Mouse (Mus musculus): ENCODE results near the gene Krtap19-9b.

Gene Krtap19-9b

DNA sequence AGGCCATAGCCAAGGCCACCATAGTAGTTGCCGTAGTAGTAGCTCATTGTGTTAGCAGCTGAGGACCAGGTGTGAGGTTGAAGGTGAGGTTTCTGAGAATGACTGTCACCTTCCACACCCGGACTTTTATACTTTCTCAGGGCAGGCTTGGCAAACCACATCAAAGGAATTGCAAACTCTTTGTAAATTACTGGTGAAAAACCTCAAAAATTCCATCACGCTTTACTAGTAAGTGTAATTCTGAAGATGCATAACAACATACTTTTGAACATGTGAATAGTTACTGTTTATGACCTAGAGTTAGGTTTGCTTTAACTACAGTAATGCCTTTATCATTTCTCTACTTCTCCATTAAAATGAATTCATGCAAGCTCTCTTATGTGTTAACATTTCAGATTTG is at the start of gene Krtap19-9b:
TSS of gene Krtap19-9b (minus strand) at position 101 of the 400 bp plus-strand sequence.
- DNase-seq = no peak

DNA sequence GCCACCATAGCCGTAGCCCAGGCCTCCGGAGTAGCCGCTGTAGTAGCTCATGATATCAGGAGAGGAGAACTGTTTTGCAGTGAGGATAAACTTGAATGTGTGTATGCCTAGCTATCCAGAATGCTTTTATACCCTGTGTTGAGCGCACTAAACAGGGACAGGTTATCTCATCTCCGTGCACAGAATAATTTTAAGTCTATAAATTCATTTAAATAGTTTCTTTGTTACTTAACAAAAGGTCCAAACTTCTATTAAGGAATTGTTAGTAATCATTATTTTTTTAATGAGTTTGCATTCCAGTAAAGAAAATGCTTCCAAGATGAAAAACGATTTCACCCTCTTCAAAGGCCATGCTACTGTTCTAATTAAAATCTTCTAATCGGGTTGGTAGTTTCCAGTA is 30.7 kb upstream of the Krtap19-9b start, which contains the start of gene Krtap16-3:
TSS of gene Krtap16-3 (minus strand) at position 101 of the 400 bp plus-strand sequence.
- DNase-seq = no peak

DNA sequence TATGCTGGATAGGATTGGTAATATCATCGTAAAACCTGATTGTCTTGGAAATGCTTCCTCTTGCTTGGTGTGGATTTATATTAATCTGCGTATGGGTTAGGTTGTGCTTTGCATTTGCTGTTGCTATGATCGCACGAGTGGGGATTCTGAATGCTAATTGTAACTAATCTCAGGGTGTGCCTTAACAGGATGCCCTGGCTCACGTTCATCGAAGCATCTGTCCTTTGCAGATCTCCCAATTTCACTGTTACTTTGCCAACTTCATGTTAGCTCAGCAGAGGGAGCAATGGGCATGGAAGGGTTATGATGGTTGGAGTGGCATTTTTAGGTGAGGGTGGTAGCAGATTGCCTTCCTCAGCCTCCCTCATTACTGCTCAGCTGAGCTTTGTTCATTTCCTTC is 9.0 kb upstream of the Krtap19-9b start:
- no peak for DNase-seq

DNA sequence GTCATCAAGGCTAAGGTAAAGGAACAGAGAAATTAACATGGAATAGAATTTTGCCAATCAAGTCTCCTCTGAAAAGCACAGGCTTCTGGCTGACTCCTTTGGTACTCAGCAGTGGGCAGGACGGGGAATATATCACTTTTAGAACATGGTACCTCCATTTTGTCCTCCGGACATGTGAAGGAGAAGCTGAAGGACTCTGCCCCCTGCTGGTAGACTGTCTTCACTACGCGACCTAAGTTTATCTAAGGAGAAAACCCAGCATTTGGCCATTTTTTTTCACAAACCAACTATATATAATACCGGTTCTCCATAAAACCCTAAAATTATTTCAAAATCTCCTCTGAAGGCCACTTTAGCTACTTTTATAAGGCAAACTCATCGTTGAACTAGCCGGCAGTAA is 6.2 kb upstream of the Krtap19-9b start:
- no peak for DNase-seq

DNA sequence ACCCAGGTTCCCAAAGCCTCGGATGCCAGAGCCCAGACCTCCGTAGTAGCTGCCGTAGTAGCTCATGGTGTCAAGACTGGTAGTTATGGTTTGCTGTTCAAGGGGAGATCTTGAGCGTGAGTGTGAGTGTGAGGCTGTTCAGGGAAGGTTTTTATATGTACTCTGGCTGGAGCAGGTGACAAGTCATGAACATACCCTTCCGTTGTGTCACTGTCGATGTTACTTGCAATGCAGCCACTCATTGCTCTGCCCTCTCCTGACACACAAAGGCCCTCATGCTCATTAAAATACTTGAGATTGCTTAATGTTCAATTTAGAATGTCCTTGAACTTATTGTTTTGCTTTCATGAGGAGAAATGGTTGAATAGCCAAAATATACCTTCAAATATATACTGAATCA is 35.7 kb downstream of the Krtap19-9b start, which contains the start of gene Krtap19-5:
TSS of gene Krtap19-5 (minus strand) at position 101 of the 400 bp plus-strand sequence.
- no peak for DNase-seq

DNA sequence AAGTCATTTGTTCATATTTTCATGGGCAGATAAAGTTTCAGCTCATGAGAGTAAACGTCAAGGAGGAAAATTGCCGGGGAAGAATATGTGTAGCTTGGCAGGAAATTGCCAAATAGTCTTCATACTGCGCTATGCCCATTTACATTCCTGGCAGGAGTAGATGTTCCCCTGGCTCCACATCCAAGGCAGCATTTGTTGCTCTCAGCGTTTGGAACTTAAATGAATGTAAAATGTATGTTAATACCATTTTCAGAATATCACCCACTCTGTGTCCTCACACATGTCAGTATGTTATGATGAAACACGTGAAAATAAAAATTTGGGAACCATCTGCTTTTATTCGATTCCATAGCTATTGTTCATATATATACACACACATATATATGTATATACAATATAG is 45.2 kb downstream of the Krtap19-9b start:
- no peak for DNase-seq

DNA sequence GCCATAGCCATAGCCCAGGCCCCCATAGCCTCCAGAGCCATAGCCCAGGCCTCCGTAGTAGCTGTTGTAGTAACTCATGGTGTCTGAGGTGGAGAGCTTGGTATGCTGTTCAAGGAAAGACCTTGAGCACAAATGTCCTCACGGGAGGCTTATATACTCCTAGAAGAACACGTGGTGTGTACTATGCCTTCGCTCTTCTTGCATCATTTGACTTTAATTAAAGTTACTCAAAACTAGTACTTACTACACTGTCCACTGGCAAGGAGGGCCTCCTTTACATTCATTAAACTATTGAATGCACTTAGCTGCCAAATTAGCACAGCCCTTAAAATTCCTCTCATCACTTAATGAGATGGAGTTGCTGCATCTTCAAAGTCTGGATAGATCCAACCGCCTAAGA is 47.1 kb downstream of the Krtap19-9b start, which contains the start of gene Krtap19-4:
TSS of gene Krtap19-4 (minus strand) at position 101 of the 400 bp plus-strand sequence.
- no peak for DNase-seq
